Mouse (Mus musculus) erythroblast, embryonic 14.5 days (primary cell): ENCODE measurements around the gene Spta1.

ENCODE experiments used
- GATA1 ChIP-seq: IDR thresholded peaks from 2 replicates; pipeline ENCODE4 v1.6.1; 2012; ENCODE audit warnings: low read length, inconsistent platforms, mixed read lengths
- TAL1 ChIP-seq: IDR thresholded peaks from 3 replicates; pipeline ENCODE4 v1.6.1; 2012; ENCODE audit warnings: low read length, inconsistent platforms, mixed read lengths

DNA sequence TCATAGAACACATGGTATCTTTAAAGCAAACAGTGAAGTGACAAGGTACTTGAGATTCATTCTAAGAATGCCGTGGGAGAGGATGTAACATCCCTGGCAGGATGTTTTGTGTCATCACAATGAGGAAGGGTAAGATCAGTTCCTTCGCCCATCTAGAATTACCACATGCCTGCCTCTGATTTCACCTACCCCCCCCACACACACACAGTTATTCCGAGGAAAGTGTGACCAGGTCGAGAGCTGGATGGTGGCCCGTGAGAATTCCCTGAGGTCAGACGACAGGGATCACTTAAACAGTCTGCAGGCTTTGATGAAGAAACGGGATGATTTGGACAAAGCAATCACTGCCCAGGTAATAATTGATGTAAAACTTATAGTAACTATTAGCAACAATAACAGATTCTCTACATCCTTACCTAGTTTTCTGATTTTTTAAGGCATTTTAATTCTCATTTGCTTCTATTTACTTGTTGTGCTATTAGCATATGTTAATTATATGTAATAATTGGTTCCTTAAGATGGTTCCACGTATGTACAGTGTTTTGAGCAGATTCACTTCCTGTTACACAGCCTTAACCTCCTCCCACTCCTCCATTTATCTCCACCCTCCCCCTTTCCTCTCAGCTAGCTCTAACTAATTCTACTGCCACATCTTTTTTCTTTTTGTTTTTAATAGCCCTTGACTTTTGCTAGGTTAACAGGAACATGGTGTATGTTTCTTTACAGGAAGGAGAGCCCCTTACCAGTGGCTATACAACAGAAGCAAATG, 42.9 kb downstream of the Spta1 start:
- TF ChIP-seq GATA1 (no peak), TAL1 (no peak)
